Mouse (Mus musculus) layer of hippocampus, postnatal 36 days (tissue): Measurements from ENCODE around the gene Spsb3. TPM values are rescaled to one million over a fixed set of nuclear protein-coding genes. Genes with fewer than 3 reads are reported as not detected.
A peak's percentile ranks its signal among the peaks of the same experiment; 100 is the strongest.

Experiments used
- DNase-seq, 2 experiments: peaks; one replicate each; pipeline ENCODE4 v3.0.0; 2022
- total RNA-seq, 2 experiments: library from RNA; stranded (reverse); gene quantifications; 2 replicates each; pipeline ENCODE4 v1.2.3; 2021

The Spsb3 gene
- total RNA-seq, 2 experiments from 2014 or later, result 39.2 to 42.8 TPM

- no peak for DNase-seq
Measured at GRCm38 (mm10) chr17:24874405-24874745, 12.1 kb upstream of the Spsb3 start.

- no peak for DNase-seq
Measured at GRCm38 (mm10) chr17:24874989-24875388, 11.5 kb upstream of the Spsb3 start.

- DNase-seq, result no peak
Measured at GRCm38 (mm10) chr17:24877336-24878116, 8.9 kb upstream of the Spsb3 start.

- DNase-seq, result no peak
Measured at GRCm38 (mm10) chr17:24878117-24878397, 8.4 kb upstream of the Spsb3 start.

- no peak for DNase-seq
Measured at GRCm38 (mm10) chr17:24878531-24878930, 7.9 kb upstream of the Spsb3 start.

GRCm38 (mm10) chr17:24881738-24882440 is 4.6 kb upstream of the Spsb3 start:
- DNase-seq, result no peak

GRCm38 (mm10) chr17:24884391-24884790 is 2.1 kb upstream of the Spsb3 start:
- no peak for DNase-seq

- DNase-seq, result no peak
Measured at GRCm38 (mm10) chr17:24885356-24886133, 898 bp upstream of the Spsb3 start.

GRCm38 (mm10) chr17:24886932-24887271 is 459 bp downstream of the Spsb3 start:
- DNase-seq, result no peak

- no peak for DNase-seq
Measured at GRCm38 (mm10) chr17:24887291-24888080, 1.0 kb downstream of the Spsb3 start.

GRCm38 (mm10) chr17:24888862-24889261 is 2.4 kb downstream of the Spsb3 start:
- no peak for DNase-seq

- DNase-seq, result no peak
Measured at GRCm38 (mm10) chr17:24890151-24891092, 4.0 kb downstream of the Spsb3 start.

- no peak for DNase-seq
Measured at GRCm38 (mm10) chr17:24891321-24891720, 4.9 kb downstream of the Spsb3 start.

GRCm38 (mm10) chr17:24892785-24893184 is 6.3 kb downstream of the Spsb3 start:
- DNase-seq, result no peak

GRCm38 (mm10) chr17:24893276-24893675 is 6.8 kb downstream of the Spsb3 start:
- DNase-seq, result no peak

GRCm38 (mm10) chr17:24894061-24894994 is 7.9 kb downstream of the Spsb3 start:
- no peak for DNase-seq

GRCm38 (mm10) chr17:24894995-24895547 is 8.6 kb downstream of the Spsb3 start, which contains the start of the genes Eme2 and Mrps34:
TSS of gene Eme2 (minus strand) at chr17:24895087.
TSS of gene Mrps34 (plus strand) at chr17:24895116.
- peak; percentile 83 to 84 for DNase-seq

GRCm38 (mm10) chr17:24895571-24896240 is 9.3 kb downstream of the Spsb3 start:
- DNase-seq, result no peak
